Mouse (Mus musculus) ES-Bruce4 (cell line): ENCODE data around the gene Prelp.

Experiments used
- CTCF ChIP-seq: IDR thresholded peaks from one replicate; pipeline ENCODE4 v1.8.1; 2011; ENCODE audit warnings: low read depth, low read length
- EP300 ChIP-seq: IDR thresholded peaks from 2 replicates; pipeline ENCODE4 v1.6.1; 2011; ENCODE audit warnings: low read depth, low read length; ENCODE audit not compliant: insufficient read depth

GRCm38 (mm10) chr1:133899043-133899542, 22.1 kb downstream of the Prelp start:
- TF ChIP-seq CTCF (no peak), EP300 (no peak)
